Mouse (Mus musculus) testis, adult 2 months (tissue): ENCODE measurements at regions not wholly inside any gene's neighbourhood (a gene's known extent, or its start where the extent isn't known, plus 50 kb on each side); places are given as distances from the start of the nearest gene placed in this dataset.

Experiments
- CTCF ChIP-seq: fragments of 200-500 bp; IDR thresholded peaks from 2 replicates; pipeline ENCODE4 v1.5.1; 2012; ENCODE audit warnings: low read depth, mild to moderate bottlenecking, inconsistent platforms, low read length, moderate library complexity; ENCODE audit not compliant: control insufficient read depth, insufficient read depth, insufficient replicate concordance
- POLR2A ChIP-seq: fragments of 200-500 bp; IDR thresholded peaks from 2 replicates; pipeline ENCODE4 v1.6.1; 2012; ENCODE audit warnings: low read depth, mild to moderate bottlenecking, inconsistent platforms, low read length, moderate library complexity; ENCODE audit not compliant: control insufficient read depth

DNA sequence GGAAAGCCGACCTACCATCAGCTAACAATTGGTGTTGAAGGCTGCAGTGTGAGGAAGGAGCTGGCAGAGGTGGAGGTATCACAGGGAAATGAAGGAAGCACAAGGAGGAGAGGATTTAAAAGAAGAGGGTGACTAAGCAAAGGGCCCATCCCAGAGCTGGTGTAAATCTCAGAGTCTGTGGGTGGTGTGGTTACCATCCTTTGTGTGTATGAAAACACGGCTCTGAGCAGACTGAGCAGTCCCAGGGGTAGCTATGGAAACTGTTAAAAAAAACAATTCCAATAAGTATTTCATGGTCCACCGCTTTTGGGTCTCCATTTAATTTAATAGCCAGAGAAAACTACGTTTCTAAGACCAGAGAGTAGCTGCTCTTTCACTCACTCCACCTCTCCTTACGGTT, 123.3 kb downstream of the Gm11077 start:
- TF ChIP-seq POLR2A: no peak
- no peak for TF ChIP-seq CTCF
